Mouse (Mus musculus) liver, adult 2 months (tissue): ENCODE data around the gene Xndc1.

Experiments
- CTCF ChIP-seq: fragments of 200-500 bp; IDR thresholded peaks from 2 replicates; pipeline ENCODE4 v1.5.1; 2011; ENCODE audit warnings: low read depth, low read length, control low read depth
- POLR2A ChIP-seq: fragments of 200-500 bp; IDR thresholded peaks from 2 replicates; pipeline ENCODE4 v1.6.1; 2011; ENCODE audit warnings: low read length, control low read depth; ENCODE audit not compliant: insufficient read depth; ENCODE audit errors: extremely low read depth

GRCm38 (mm10) chr7:102017452-102017851 lies 47.9 kb upstream of the Xndc1 start:
- no peak for TF ChIP-seq CTCF
- no peak for TF ChIP-seq POLR2A
